Mouse (Mus musculus) T-helper 1 cell (primary cell): ENCODE results near the gene Rbfox1.

Experiments used
- in situ Hi-C: fragments of 300-600 bp; cut with MboI, MseI; formaldehyde crosslinking; loops from one replicate; pipeline ENCODE4 v1.15.1; 2025; ENCODE audit warnings: high pct_unique_total_duplicates

Gene Rbfox1

GRCm38 (mm10) chr16:6095604-6096372 is 210.6 kb downstream of the Rbfox1 start:
- in situ Hi-C loops, result no loop called here

GRCm38 (mm10) chr16:6097244-6098040 is 212.3 kb downstream of the Rbfox1 start:
- in situ Hi-C loops, result no loop called here

GRCm38 (mm10) chr16:6098116-6098515 is 213.0 kb downstream of the Rbfox1 start:
- in situ Hi-C loops, result no loop called here

- in situ Hi-C loops, result no loop called here
Measured at GRCm38 (mm10) chr16:6099598-6099997, 214.4 kb downstream of the Rbfox1 start.

- in situ Hi-C loops, result loop anchor here (10.0 kb wide), 1 partner anchor 184 kb away; no protein-coding TSS in a partner anchor
Measured at GRCm38 (mm10) chr16:6100421-6100877, 215.3 kb downstream of the Rbfox1 start.

- in situ Hi-C loops, result loop anchor here (10.0 kb wide), 1 partner anchor 181 kb away; no protein-coding TSS in a partner anchor
Measured at GRCm38 (mm10) chr16:6103713-6104112, 218.6 kb downstream of the Rbfox1 start.

- in situ Hi-C loops, result no loop called here
Measured at GRCm38 (mm10) chr16:6110121-6110520, 225.0 kb downstream of the Rbfox1 start.

GRCm38 (mm10) chr16:6113836-6114475 is 228.8 kb downstream of the Rbfox1 start:
- in situ Hi-C loops, result no loop called here

GRCm38 (mm10) chr16:6119472-6119871 is 234.3 kb downstream of the Rbfox1 start:
- in situ Hi-C loops, result no loop called here

- in situ Hi-C loops, result loop anchor here (10.0 kb wide), 1 partner anchor 936 kb away; no protein-coding TSS in a partner anchor
Measured at GRCm38 (mm10) chr16:6121232-6121631, 236.1 kb downstream of the Rbfox1 start.

GRCm38 (mm10) chr16:6122859-6123258 is 237.7 kb downstream of the Rbfox1 start:
- in situ Hi-C loops, result loop anchor here (10.0 kb wide), 1 partner anchor 938 kb away; no protein-coding TSS in a partner anchor

GRCm38 (mm10) chr16:6128314-6128713 is 243.2 kb downstream of the Rbfox1 start:
- in situ Hi-C loops, result loop anchor here (5.0 to 10.0 kb wide), 2 partner anchors 36 to 944 kb away; no protein-coding TSS in a partner anchor

GRCm38 (mm10) chr16:6135016-6135415 is 249.9 kb downstream of the Rbfox1 start:
- in situ Hi-C loops, result no loop called here

GRCm38 (mm10) chr16:6139432-6139831 is 254.3 kb downstream of the Rbfox1 start:
- in situ Hi-C loops, result no loop called here

GRCm38 (mm10) chr16:6147957-6148356 is 262.8 kb downstream of the Rbfox1 start:
- in situ Hi-C loops, result no loop called here

GRCm38 (mm10) chr16:6149345-6149744 is 264.2 kb downstream of the Rbfox1 start:
- in situ Hi-C loops, result no loop called here

GRCm38 (mm10) chr16:6155556-6155955 is 270.4 kb downstream of the Rbfox1 start:
- in situ Hi-C loops, result no loop called here

- in situ Hi-C loops, result no loop called here
Measured at GRCm38 (mm10) chr16:6164476-6164875, 279.3 kb downstream of the Rbfox1 start.

- in situ Hi-C loops, result no loop called here
Measured at GRCm38 (mm10) chr16:6169346-6169745, 284.2 kb downstream of the Rbfox1 start.

- in situ Hi-C loops, result no loop called here
Measured at GRCm38 (mm10) chr16:6180819-6181218, 295.7 kb downstream of the Rbfox1 start.

GRCm38 (mm10) chr16:6182329-6182728 is 297.2 kb downstream of the Rbfox1 start:
- in situ Hi-C loops, result no loop called here

GRCm38 (mm10) chr16:6192358-6192757 is 307.2 kb downstream of the Rbfox1 start:
- in situ Hi-C loops, result no loop called here
